Mouse (Mus musculus) testis, adult 2 months (tissue): ENCODE results near the gene Ppp4r2. TPM values are rescaled to one million over a fixed set of nuclear protein-coding genes. Genes with fewer than 3 reads are reported as not detected.

Experiments
- H3K27ac ChIP-seq: fragments of 200-500 bp; 2 replicates; pipeline ENCODE4 v1.5.1; 2012; ENCODE audit warnings: low read depth, low read length; ENCODE audit not compliant: control insufficient read depth, insufficient read depth
- H3K27me3 ChIP-seq: fragments of 200-500 bp; 2 replicates; pipeline ENCODE4 v1.6.1; 2012; ENCODE audit warnings: mild to moderate bottlenecking, low read length, moderate library complexity; ENCODE audit not compliant: control insufficient read depth, insufficient read depth
- H3K36me3 ChIP-seq: fragments of 200-500 bp; 2 replicates; pipeline ENCODE4 v1.6.1; 2012; ENCODE audit warnings: mild to moderate bottlenecking, low read length; ENCODE audit not compliant: control insufficient read depth, insufficient read depth
- H3K4me1 ChIP-seq: fragments of 200-500 bp; 2 replicates; pipeline ENCODE4 v1.6.1; 2012; ENCODE audit warnings: low read length; ENCODE audit not compliant: control insufficient read depth, insufficient read depth
- H3K4me3 ChIP-seq: fragments of 200-500 bp; 2 replicates; pipeline ENCODE4 v1.5.1; 2012; ENCODE audit warnings: low read depth, mild to moderate bottlenecking, low read length, moderate library complexity, mixed read lengths; ENCODE audit not compliant: control insufficient read depth
- CTCF ChIP-seq: fragments of 200-500 bp; IDR thresholded peaks from 2 replicates; pipeline ENCODE4 v1.5.1; 2012; ENCODE audit warnings: low read depth, mild to moderate bottlenecking, inconsistent platforms, low read length, moderate library complexity; ENCODE audit not compliant: control insufficient read depth, insufficient read depth, insufficient replicate concordance
- POLR2A ChIP-seq: fragments of 200-500 bp; IDR thresholded peaks from 2 replicates; pipeline ENCODE4 v1.6.1; 2012; ENCODE audit warnings: low read depth, mild to moderate bottlenecking, inconsistent platforms, low read length, moderate library complexity; ENCODE audit not compliant: control insufficient read depth
- polyA plus RNA-seq: library from polyadenylated mRNA; depleted of rRNA; stranded (reverse); fragments of >200 nt; gene quantifications from 2 replicates; pipeline ENCODE4 v1.2.3, GENCODE M21; 2012; rRNA removed

Ppp4r2 gene
- 38.9 and 43.6 TPM in 2 replicates for polyA plus RNA-seq

- H3K36me3 ChIP-seq, result peaks cover 2% of the 10 kb centered on the region
- TF ChIP-seq CTCF, result no peak
- peak; percentile 45; the same call in 1 of the 2 replicates for TF ChIP-seq POLR2A
- H3K4me1 ChIP-seq, result peaks cover 3% of the 10 kb centered on the region
- no peaks in the 10 kb centered on the region for H3K27me3 ChIP-seq
- peak within 1 kb of the TSS; percentile 94 for H3K4me3 ChIP-seq
- H3K27ac ChIP-seq, result peak within 1 kb of the TSS; percentile 85
Observed at GRCm38 (mm10) chr6:100833355-100833754, at the start of gene Ppp4r2. Ppp4r2 (plus strand) TSS chr6:100833622.

GRCm38 (mm10) chr6:100787726-100788125, 45.7 kb upstream of the Ppp4r2 start:
- Histone ChIP-seq H3K4me1 (no peaks in the 10 kb centered on the region), H3K27ac (no peak overlapping the region)

GRCm38 (mm10) chr6:100789161-100789560, 44.3 kb upstream of the Ppp4r2 start:
- no peaks in the 10 kb centered on the region for H3K36me3 ChIP-seq
- no peaks in the 10 kb centered on the region for H3K27me3 ChIP-seq
- no peaks in the 10 kb centered on the region for H3K4me1 ChIP-seq
- no peak overlapping the region for H3K27ac ChIP-seq
- no peak overlapping the region for H3K4me3 ChIP-seq
- TF ChIP-seq CTCF (no peak), POLR2A (no peak)

More at GRCm38 (mm10) chr6:100787726-100788125, 45.7 kb upstream of the Ppp4r2 start:
- TF ChIP-seq CTCF (no peak), POLR2A (no peak)
- no peaks in the 10 kb centered on the region for H3K27me3 ChIP-seq
- H3K36me3 ChIP-seq, result no peaks in the 10 kb centered on the region
- no peak overlapping the region for H3K4me3 ChIP-seq

GRCm38 (mm10) chr6:100792055-100792659, 41.3 kb upstream of the Ppp4r2 start:
- no peaks in the 10 kb centered on the region for H3K27me3 ChIP-seq
- H3K4me1 ChIP-seq, result no peaks in the 10 kb centered on the region
- TF ChIP-seq POLR2A, result no peak
- TF ChIP-seq CTCF, result no peak
- H3K4me3 ChIP-seq, result no peak overlapping the region
- no peak overlapping the region for H3K27ac ChIP-seq
- no peaks in the 10 kb centered on the region for H3K36me3 ChIP-seq

GRCm38 (mm10) chr6:100792973-100793769, 40.3 kb upstream of the Ppp4r2 start:
- no peaks in the 10 kb centered on the region for H3K27me3 ChIP-seq
- H3K4me3 ChIP-seq, result no peak overlapping the region
- no peak overlapping the region for H3K27ac ChIP-seq
- TF ChIP-seq POLR2A, result no peak
- TF ChIP-seq CTCF, result no peak
- no peaks in the 10 kb centered on the region for H3K4me1 ChIP-seq
- H3K36me3 ChIP-seq, result no peaks in the 10 kb centered on the region

- H3K27me3 ChIP-seq, result no peaks in the 10 kb centered on the region
- no peak overlapping the region for H3K27ac ChIP-seq
- no peaks in the 10 kb centered on the region for H3K4me1 ChIP-seq
- no peaks in the 10 kb centered on the region for H3K36me3 ChIP-seq
- no peak overlapping the region for H3K4me3 ChIP-seq
- TF ChIP-seq CTCF, result no peak
- TF ChIP-seq POLR2A, result no peak
Observed at GRCm38 (mm10) chr6:100795797-100796196, 37.6 kb upstream of the Ppp4r2 start.

- no peaks in the 10 kb centered on the region for H3K4me1 ChIP-seq
- H3K27me3 ChIP-seq, result no peaks in the 10 kb centered on the region
- no peak overlapping the region for H3K27ac ChIP-seq
- TF ChIP-seq CTCF, result no peak
- TF ChIP-seq POLR2A, result no peak
- H3K4me3 ChIP-seq, result no peak overlapping the region
- H3K36me3 ChIP-seq, result no peaks in the 10 kb centered on the region
Observed at GRCm38 (mm10) chr6:100799290-100799689, 34.1 kb upstream of the Ppp4r2 start.
